Mouse (Mus musculus): ENCODE measurements at regions not wholly inside any gene's neighbourhood (a gene's known extent, or its start where the extent isn't known, plus 50 kb on each side); places are given as distances from the start of the nearest gene placed in this dataset.

DNA sequence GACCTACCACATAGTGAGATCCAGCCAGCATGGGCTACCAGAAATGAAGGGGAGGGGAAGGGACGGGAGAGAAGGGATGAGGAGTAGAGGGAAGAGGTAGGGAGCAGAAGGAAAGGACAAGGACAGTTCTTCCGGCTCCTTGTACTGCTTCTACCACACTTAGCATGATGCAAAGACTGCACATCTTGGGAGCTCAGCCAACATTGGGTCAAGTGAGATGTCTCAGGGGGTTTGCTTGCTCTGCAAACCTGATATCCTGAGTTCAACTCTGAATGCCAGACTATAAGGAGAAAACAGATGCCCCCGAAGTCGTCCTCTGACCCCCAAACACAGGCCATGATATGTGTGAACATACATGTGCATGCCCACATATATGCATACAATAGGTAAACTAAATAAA lies 188.4 kb upstream of the Zfp462 start:
- TF ChIP-seq CTCF (IDR thresholded peaks at IDR 0.05; ENCODE audit: low read depth, low read length) (no peak), GATA2 (IDR thresholded peaks at IDR 0.05; ENCODE audit: borderline replicate concordance, low read depth, low read length) (no peak), POLR2AphosphoS5 (IDR thresholded peaks at IDR 0.05; ENCODE audit: insufficient replicate concordance, low read depth, low read length) (no peak), TAL1 (conservative IDR thresholded peaks at IDR 0.05; ENCODE audit: low read depth, low read length) (no peak)

Measured in G1E (cell line).